Mouse (Mus musculus): Measurements from ENCODE around the gene Tm4sf20. TPM values are rescaled to one million over a fixed set of nuclear protein-coding genes. Genes with fewer than 3 reads are reported as not detected.

The Tm4sf20 gene
- total RNA-seq, 2 experiments from 2014 or later = not detected

GRCm38 (mm10) chr1:82717816-82718512 lies 50.3 kb downstream of the Tm4sf20 start:
- DNase-seq (ENCODE audit: low spot score) = no peak

Other genes starting within 250 kb of the Tm4sf20 start
- gene Col4a4, start 181.6 kb downstream of the Tm4sf20 start, total RNA-seq (2021) = 1 to 10 TPM; 1.0 to 1.3 TPM
- gene Col4a3, start 181.5 kb downstream of the Tm4sf20 start, total RNA-seq (2021) = under 1 TPM; 0.50 to 0.59 TPM
- 100 to 1,000 TPM; 134 to 137 TPM for gene Mff, start 43.6 kb downstream of the Tm4sf20 start, total RNA-seq (2021)
- not detected for gene Gm47791, start 2.8 kb upstream of the Tm4sf20 start, total RNA-seq (2021)
- gene Agfg1, start 71.0 kb upstream of the Tm4sf20 start, total RNA-seq (2021) = 10 to 100 TPM; 20.4 to 23.4 TPM
- gene A030005L19Rik, start 144.9 kb upstream of the Tm4sf20 start, total RNA-seq (2021) = not detected
- gene A030014E15Rik, start 156.5 kb upstream of the Tm4sf20 start, total RNA-seq (2021) = not detected
- not detected for gene Gm6217, start 162.9 kb upstream of the Tm4sf20 start, total RNA-seq (2021)
- gene A030003K21Rik, start 174.9 kb upstream of the Tm4sf20 start, total RNA-seq (2021) = not detected
- not detected for gene Gm7544, start 187.6 kb upstream of the Tm4sf20 start, total RNA-seq (2021)
- gene Gm47955, start 191.8 kb upstream of the Tm4sf20 start, total RNA-seq (2021) = not detected
- not detected for gene Gm47959, start 232.1 kb upstream of the Tm4sf20 start, total RNA-seq (2021)